Mouse (Mus musculus) heart, embryonic 14.5 days (tissue): ENCODE data around the gene B3galnt1. TPM values are rescaled to one million over a fixed set of nuclear protein-coding genes. Genes with fewer than 3 reads are reported as not detected.
A peak's percentile ranks its signal among the peaks of the same experiment; 100 is the strongest.

Experiments
- ATAC-seq: fragments of 200-750 bp; cut with Nextera tagmentation; 2 replicates; pipeline ENCODE4 v1.8.0; 2017; ENCODE audit warnings: low read depth, moderate TSS enrichment; ENCODE audit not compliant: insufficient number of reproducible peaks, insufficient read depth, low FRiP score
- H3K27ac ChIP-seq, 2 experiments: fragments of 200-500 bp in 1 of 2; fragments of 300-500 bp in 1 of 2; sonication (generic) in 1 of 2; replicated peaks in 1 of 2; 2 replicates each; pipeline ENCODE4 v1.5.1; 2012 to 2014; ENCODE audit warnings: low read depth in 2 of 2, low read length in 2 of 2, control low read depth in 1 of 2, mild to moderate bottlenecking in 1 of 2, mixed read lengths in 1 of 2; ENCODE audit not compliant: control insufficient read depth in 1 of 2, insufficient read depth in 1 of 2
- H3K27me3 ChIP-seq: fragments of 300-500 bp; sonication (generic); 2 replicates; pipeline ENCODE4 v1.6.1; 2014; ENCODE audit warnings: mild to moderate bottlenecking, low read length, control low read depth; ENCODE audit not compliant: control insufficient read depth, insufficient read depth
- H3K36me3 ChIP-seq: fragments of 300-500 bp; sonication (generic); 2 replicates; pipeline ENCODE4 v1.6.1; 2014; ENCODE audit warnings: mild to moderate bottlenecking, control low read depth, low read length, mixed read lengths; ENCODE audit not compliant: control insufficient read depth, insufficient read depth
- H3K4me1 ChIP-seq, 2 experiments: fragments of 200-500 bp in 1 of 2; fragments of 300-500 bp in 1 of 2; sonication (generic) in 1 of 2; 2 replicates each; pipeline ENCODE4 v1.6.1; 2012 to 2014; ENCODE audit warnings: low read length in 2 of 2, control low read depth in 1 of 2, mixed read lengths in 1 of 2; ENCODE audit not compliant: control insufficient read depth in 2 of 2, insufficient read depth in 2 of 2
- H3K4me2 ChIP-seq: fragments of 300-500 bp; sonication (generic); 2 replicates; pipeline ENCODE4 v1.6.1; 2014; ENCODE audit warnings: mild to moderate bottlenecking, low read length
- H3K4me3 ChIP-seq, 2 experiments: fragments of 200-500 bp in 1 of 2; fragments of 300-500 bp in 1 of 2; sonication (generic) in 1 of 2; 2 replicates each; pipeline ENCODE4 v1.5.1; 2012 to 2014; ENCODE audit warnings: low read length in 2 of 2, mild to moderate bottlenecking in 2 of 2, control low read depth in 1 of 2, low read depth in 1 of 2, moderate library complexity in 1 of 2; ENCODE audit not compliant: control insufficient read depth in 1 of 2, insufficient read depth in 1 of 2
- H3K9ac ChIP-seq: fragments of 300-500 bp; sonication (generic); 2 replicates; pipeline ENCODE4 v1.6.1; 2014; ENCODE audit warnings: mild to moderate bottlenecking, low read length
- H3K9me3 ChIP-seq: fragments of 300-500 bp; sonication (generic); 2 replicates; pipeline ENCODE4 v1.6.1; 2016; ENCODE audit warnings: low read length, control low read depth; ENCODE audit not compliant: control insufficient read depth
- WGBS: fragments of 180-500 bp; shearing (Covaris S2); extraction: QIAGEN DNeasy Blood & Tissue Kit; methylation state at CpG from one replicate; pipeline ENCODE4 v1.1.7; 2014; 5-methylcytosine and 5-hydroxymethylcytosine counted together
- polyA plus RNA-seq: library from polyadenylated mRNA; unstranded; fragments of >200 nt; fragmentation: Nextera tagmentation; extraction: Ambion mirVana; gene quantifications from 2 replicates; pipeline ENCODE4 v1.2.1, GENCODE M21; 2014

B3galnt1 gene
- polyA plus RNA-seq, 1 experiment from 2014 or later = 23.8 TPM

GRCm38 (mm10) chr3:69561686-69562085 is 37.1 kb downstream of the B3galnt1 start:
- H3K27ac ChIP-seq = no peak overlapping the region
- 41% methylated on average over 5 of the region's 5 CpGs for WGBS
- peaks cover 13 to 19% of the 10 kb centered on the region in 2 experiments for H3K4me1 ChIP-seq
- no peak overlapping the region for H3K4me2 ChIP-seq
- no peaks in the 10 kb centered on the region for H3K9me3 ChIP-seq
- H3K4me3 ChIP-seq = no peak overlapping the region
- ATAC-seq = no peak
- no peak overlapping the region for H3K9ac ChIP-seq
- H3K27me3 ChIP-seq = no peaks in the 10 kb centered on the region
- no peaks in the 10 kb centered on the region for H3K36me3 ChIP-seq

GRCm38 (mm10) chr3:69559975-69560330 is 38.8 kb downstream of the B3galnt1 start:
- no peak for ATAC-seq
- H3K27ac ChIP-seq = no peak overlapping the region

DNA sequence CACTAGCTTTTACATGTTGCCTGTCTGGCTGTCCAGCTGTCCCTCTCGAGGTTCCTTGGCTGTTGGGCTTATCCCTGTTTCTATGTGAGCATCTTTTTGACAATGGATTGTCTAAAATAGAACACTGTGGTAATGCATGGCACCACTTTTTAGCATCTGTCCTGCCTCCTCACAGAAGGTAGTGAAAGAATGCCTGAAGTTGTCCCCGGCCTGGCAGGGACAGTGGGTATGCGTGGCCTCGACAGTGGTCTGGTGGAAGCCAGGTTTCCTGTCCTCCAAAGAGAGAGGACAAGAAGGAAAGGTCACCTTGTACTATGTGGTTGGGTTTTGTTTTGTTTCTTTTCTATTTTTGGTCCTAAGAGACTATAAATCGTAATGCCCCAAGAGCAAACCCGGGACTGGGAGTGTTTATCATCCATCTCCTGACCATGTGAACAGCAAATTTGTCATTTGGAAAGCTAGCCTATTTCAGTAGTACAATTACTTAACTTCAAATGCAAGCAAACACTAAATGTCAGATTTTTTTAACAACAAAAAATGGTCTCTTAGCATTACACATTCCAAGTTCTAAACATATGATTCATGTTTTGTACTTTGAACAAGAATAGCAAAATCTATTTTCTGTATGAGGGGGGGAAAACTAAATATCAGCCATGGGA is 39.3 kb downstream of the B3galnt1 start:
- Histone ChIP-seq H3K27me3 (no peaks in the 10 kb centered on the region), H3K9me3 (no peaks in the 10 kb centered on the region), H3K27ac (no peak overlapping the region), H3K9ac (no peak overlapping the region), H3K4me2 (no peak overlapping the region), H3K4me1 (peaks cover 15 to 24% of the 10 kb centered on the region in 2 experiments), H3K36me3 (no peaks in the 10 kb centered on the region), H3K4me3 (no peak overlapping the region)
- WGBS = 49% methylated on average over 6 of the region's 6 CpGs
- ATAC-seq = no peak

More at GRCm38 (mm10) chr3:69559975-69560330, 38.8 kb downstream of the B3galnt1 start:
- no peak overlapping the region for H3K4me2 ChIP-seq
- WGBS = 86% methylated on average over 7 of the region's 7 CpGs
- H3K27me3 ChIP-seq = no peaks in the 10 kb centered on the region
- no peak overlapping the region for H3K4me3 ChIP-seq
- H3K9me3 ChIP-seq = no peaks in the 10 kb centered on the region
- H3K4me1 ChIP-seq = peaks cover 15 to 24% of the 10 kb centered on the region in 2 experiments
- no peaks in the 10 kb centered on the region for H3K36me3 ChIP-seq
- H3K9ac ChIP-seq = no peak overlapping the region

DNA sequence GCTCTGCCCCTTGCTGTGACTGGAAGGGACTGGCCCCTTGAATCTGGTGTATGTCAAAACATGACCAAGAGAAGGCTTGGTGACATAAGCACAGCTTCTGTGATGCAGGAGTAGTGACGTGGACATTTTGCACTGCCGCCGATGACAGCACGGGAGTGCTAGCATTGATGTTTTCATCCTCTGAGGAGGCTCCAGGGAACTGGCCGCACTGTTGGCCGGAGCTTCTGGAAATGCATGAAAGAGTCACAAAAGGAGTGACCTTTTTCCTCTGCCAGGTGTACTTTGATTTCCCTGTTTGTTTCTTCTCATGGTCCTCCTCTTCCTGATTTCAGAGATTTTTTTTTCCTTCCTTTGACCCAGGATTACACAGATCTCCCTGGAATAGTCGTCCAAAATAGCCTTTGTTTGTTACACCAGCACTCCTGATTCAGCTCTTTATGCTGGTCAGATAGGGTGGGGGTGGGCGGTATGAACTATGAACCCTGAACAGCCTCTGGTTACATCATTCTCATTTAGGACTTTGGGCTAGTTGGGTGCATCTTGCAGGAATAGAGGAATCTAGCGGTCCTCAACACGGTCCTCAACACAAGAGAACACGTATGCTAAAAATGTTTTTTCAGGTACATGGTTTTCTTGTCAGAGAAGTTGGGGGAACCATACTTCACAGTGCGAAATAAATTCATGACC is 42.5 kb downstream of the B3galnt1 start:
- H3K9ac ChIP-seq = no peak overlapping the region
- H3K4me1 ChIP-seq = peaks cover 12 to 20% of the 10 kb centered on the region in 2 experiments
- 68% methylated on average over 12 of the region's 12 CpGs for WGBS
- no peak for ATAC-seq
- no peaks in the 10 kb centered on the region for H3K36me3 ChIP-seq
- H3K4me2 ChIP-seq = no peak overlapping the region
- no peak overlapping the region for H3K4me3 ChIP-seq
- H3K27me3 ChIP-seq = no peaks in the 10 kb centered on the region
- H3K27ac ChIP-seq = no peak overlapping the region
- no peaks in the 10 kb centered on the region for H3K9me3 ChIP-seq

DNA sequence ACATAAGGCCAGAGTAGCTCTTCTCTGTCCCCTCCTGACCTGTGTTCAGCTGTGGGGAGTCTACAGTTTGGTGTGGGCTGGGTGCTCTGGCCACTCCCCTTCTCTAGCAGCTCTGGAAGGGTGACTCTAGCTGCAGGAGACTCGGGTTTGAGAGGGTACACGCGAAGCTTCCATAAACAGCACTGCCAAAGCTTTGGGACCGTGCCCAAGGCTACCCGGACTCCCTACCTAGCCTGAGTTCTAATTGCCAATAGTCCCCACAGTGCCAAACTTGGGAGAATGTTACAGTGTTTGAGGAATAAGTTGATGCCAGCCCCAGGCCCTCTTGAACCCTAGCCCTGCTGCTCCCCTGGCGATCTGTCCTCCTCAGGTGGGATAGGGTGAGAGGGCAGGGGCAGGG is 43.2 kb downstream of the B3galnt1 start:
- Histone ChIP-seq H3K36me3 (no peaks in the 10 kb centered on the region), H3K9ac (no peak overlapping the region), H3K4me2 (no peak overlapping the region), H3K4me1 (peaks cover 12 to 20% of the 10 kb centered on the region in 2 experiments), H3K27ac (no peak overlapping the region), H3K27me3 (no peaks in the 10 kb centered on the region), H3K4me3 (no peak overlapping the region), H3K9me3 (no peaks in the 10 kb centered on the region)
- no peak for ATAC-seq
- WGBS = 81% methylated on average over 6 of the region's 6 CpGs

DNA sequence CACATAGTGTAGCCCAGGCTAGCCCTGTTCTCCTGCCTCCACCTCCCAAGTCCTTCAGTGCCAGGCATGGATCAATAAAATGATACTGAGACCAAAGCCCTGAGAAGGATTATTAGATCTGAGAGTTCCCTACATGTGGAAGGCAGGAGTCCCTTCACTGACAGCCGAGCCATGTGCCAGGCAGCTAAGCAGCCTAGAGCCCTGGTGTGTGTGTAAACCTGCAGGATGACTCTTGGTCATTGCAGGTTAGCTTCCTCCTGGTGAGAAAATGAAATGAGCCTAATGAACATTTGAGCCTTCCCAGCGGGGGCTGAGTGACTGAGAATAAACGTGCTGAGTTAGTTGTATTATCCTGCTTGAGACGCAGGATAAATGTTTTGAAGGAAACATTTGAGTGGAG is 49.2 kb downstream of the B3galnt1 start:
- H3K27ac ChIP-seq = no peak overlapping the region
- H3K4me2 ChIP-seq = no peak overlapping the region
- no peak overlapping the region for H3K4me3 ChIP-seq
- ATAC-seq = no peak
- WGBS = 83% methylated on average over 4 of the region's 4 CpGs
- H3K4me1 ChIP-seq = peaks cover 10 to 14% of the 10 kb centered on the region in 2 experiments
- no peak overlapping the region for H3K9ac ChIP-seq
- H3K36me3 ChIP-seq = no peaks in the 10 kb centered on the region
- H3K9me3 ChIP-seq = no peaks in the 10 kb centered on the region
- no peaks in the 10 kb centered on the region for H3K27me3 ChIP-seq

DNA sequence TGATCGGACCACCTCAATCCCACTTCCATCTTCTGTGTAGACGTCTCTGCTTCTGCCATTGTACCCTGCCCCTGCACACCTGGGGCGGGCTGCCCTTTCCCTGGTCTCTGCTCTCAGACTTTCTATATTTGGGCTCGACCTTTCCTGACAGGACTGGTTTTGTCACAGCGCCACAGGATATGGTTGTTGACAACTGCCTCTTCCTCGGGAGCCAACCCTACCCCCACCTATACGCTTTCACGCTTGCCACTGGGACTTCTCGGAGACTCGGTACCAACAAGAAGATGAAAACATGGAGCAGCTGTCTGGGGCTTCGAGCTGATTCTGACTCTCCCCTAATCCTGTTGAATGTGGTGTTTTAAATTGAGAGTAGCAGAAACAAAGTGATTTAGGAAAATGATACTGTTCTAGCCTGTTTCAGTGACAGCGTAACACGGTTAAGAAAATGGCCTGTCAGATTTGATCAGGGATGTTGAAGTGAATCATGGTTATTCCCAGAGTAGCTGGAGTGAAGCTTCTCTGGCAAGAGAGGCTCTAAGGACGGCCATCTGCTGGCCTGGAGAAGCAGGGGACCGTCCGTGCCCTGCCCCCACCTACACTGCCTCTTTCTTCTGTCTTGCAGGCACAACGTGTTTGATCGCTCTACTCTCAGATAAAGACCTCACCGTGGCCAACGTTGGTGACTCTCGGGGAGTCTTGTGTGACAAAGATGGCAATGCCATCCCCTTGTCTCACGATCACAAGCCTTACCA is 49.9 kb downstream of the B3galnt1 start:
- Histone ChIP-seq H3K4me3 (no peak overlapping the region; a peak in 1 of 4 replicates), H3K4me2 (peak overlapping the region; percentile 53), H3K27ac (0 out of 4 replicates have a peak overlapping the region, but pooled peaks of 1 of the 2 experiments have one; percentile 24), H3K36me3 (no peaks in the 10 kb centered on the region), H3K9ac (peak overlapping the region; percentile 44; the same call in 1 of the 2 replicates), H3K9me3 (no peaks in the 10 kb centered on the region), H3K27me3 (no peaks in the 10 kb centered on the region), H3K4me1 (peaks cover 10 to 14% of the 10 kb centered on the region in 2 experiments)
- ATAC-seq = no peak
- 39% methylated on average over 22 of the region's 22 CpGs for WGBS
